Mouse (Mus musculus) liver, embryonic 15.5 days (tissue): ENCODE measurements around the gene Atp2b4. TPM values are rescaled to one million over a fixed set of nuclear protein-coding genes. Genes with fewer than 3 reads are reported as not detected.

ENCODE experiments used
- ATAC-seq: fragments of 200-750 bp; cut with Nextera tagmentation; 2 replicates; pipeline ENCODE4 v1.8.0; 2017; ENCODE audit warnings: moderate number of reproducible peaks, mild to moderate bottlenecking, moderate library complexity; ENCODE audit not compliant: insufficient read depth
- H3K27ac ChIP-seq: fragments of 300-500 bp; sonication (generic); replicated peaks from 2 replicates; pipeline ENCODE4 v1.5.1; 2015; ENCODE audit warnings: mild to moderate bottlenecking, inconsistent platforms
- H3K27me3 ChIP-seq: fragments of 300-500 bp; sonication (generic); 2 replicates; pipeline ENCODE4 v1.6.1; 2015; ENCODE audit warnings: mild to moderate bottlenecking, inconsistent platforms
- H3K36me3 ChIP-seq: fragments of 300-500 bp; sonication (generic); replicated peaks from 2 replicates; pipeline ENCODE4 v1.6.1; 2015; ENCODE audit warnings: moderate library complexity, mild to moderate bottlenecking, inconsistent platforms
- H3K4me1 ChIP-seq: fragments of 300-500 bp; sonication (generic); replicated peaks from 2 replicates; pipeline ENCODE4 v1.6.1; 2015; ENCODE audit warnings: inconsistent platforms
- H3K4me2 ChIP-seq: fragments of 300-500 bp; sonication (generic); 2 replicates; pipeline ENCODE4 v1.6.1; 2015; ENCODE audit warnings: moderate library complexity, mild to moderate bottlenecking, inconsistent platforms
- H3K4me3 ChIP-seq: fragments of 300-500 bp; sonication (generic); replicated peaks from 2 replicates; pipeline ENCODE4 v1.5.1; 2015; ENCODE audit warnings: mild to moderate bottlenecking, inconsistent platforms
- H3K9ac ChIP-seq: fragments of 300-500 bp; sonication (generic); 2 replicates; pipeline ENCODE4 v1.6.1; 2015; ENCODE audit warnings: moderate library complexity, mild to moderate bottlenecking, inconsistent platforms
- H3K9me3 ChIP-seq: fragments of 300-500 bp; sonication (generic); replicated peaks from 2 replicates; pipeline ENCODE4 v1.6.1; 2016; ENCODE audit warnings: inconsistent platforms
- WGBS: fragments of 180-500 bp; shearing (Covaris S2); methylation state at CpG from one replicate; pipeline ENCODE4 v1.1.7; 2015; ENCODE audit warnings: mixed read lengths; ENCODE audit not compliant: insufficient replicate concordance; 5-methylcytosine and 5-hydroxymethylcytosine counted together
- polyA plus RNA-seq: library from polyadenylated mRNA; unstranded; fragments of >200 nt; fragmentation: Nextera tagmentation; extraction: Ambion mirVana; gene quantifications from 2 replicates; pipeline ENCODE4 v1.2.1, GENCODE M21; 2015

The Atp2b4 gene
- polyA plus RNA-seq, 1 experiment from 2014 or later = 37.6 TPM

DNA sequence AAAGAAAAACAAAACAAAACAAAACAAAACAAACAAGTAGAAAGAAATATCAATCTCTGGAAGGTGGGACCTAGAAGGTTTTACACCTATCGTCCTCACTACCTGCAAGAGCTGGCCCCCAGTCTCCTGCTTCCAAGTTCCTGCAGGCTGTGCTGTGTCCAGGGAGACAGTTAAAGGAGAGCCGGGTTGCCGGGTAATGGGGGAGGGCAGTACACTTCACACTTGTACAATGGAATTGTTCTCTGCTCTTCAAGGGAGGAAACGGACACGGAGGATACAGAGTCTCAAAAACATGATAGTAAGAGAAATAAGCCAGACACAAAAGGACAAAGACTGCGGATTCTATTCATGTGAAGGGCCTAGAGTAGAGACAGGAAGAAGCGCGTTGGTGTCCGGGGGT, 28.3 kb downstream of the Atp2b4 start:
- no peak for ATAC-seq
- Histone ChIP-seq H3K4me2 (no peak overlapping the region), H3K4me3 (no peak overlapping the region), H3K4me1 (peaks cover 38% of the 10 kb centered on the region), H3K9ac (no peak overlapping the region), H3K36me3 (peaks cover 90% of the 10 kb centered on the region), H3K9me3 (no peaks in the 10 kb centered on the region), H3K27me3 (no peaks in the 10 kb centered on the region), H3K27ac (no peak overlapping the region; the same call in 1 of the 2 replicates)
- 81% methylated on average over 9 of the region's 9 CpGs for WGBS

DNA sequence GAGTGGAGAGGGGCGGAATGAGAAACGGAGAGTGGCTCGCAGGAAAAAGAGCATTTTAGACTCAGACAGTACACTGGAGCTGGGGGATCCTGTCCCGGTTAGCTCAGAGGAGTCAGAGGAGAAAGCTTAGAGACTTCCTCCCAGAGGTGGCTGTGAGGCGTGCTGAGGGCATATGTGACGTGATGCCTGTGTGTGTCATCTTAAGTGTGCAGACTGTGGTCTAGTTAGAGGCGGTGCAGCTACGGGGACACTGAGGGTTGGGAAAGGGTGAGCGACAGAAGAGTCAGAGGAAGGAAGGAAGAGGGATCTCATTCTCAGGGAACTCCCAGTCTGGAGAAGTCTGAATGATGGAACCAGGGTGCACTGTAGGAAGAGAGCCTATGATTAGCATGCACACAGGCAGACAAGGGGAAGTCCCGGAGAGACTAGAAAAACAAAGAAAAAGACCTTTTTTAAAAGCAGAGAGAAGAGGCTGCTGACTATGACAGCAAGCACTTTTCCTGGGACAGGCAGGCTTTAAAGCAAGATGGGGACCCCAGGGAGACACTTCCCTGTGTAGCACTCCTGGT, 28.9 kb downstream of the Atp2b4 start:
- ATAC-seq = peak; percentile 36; the same call in 1 of the 2 replicates
- peaks cover 90% of the 10 kb centered on the region for H3K36me3 ChIP-seq
- 65% methylated on average over 10 of the region's 10 CpGs for WGBS
- H3K4me1 ChIP-seq = peaks cover 33% of the 10 kb centered on the region
- no peaks in the 10 kb centered on the region for H3K27me3 ChIP-seq
- H3K9ac ChIP-seq = no peak overlapping the region; the same call in 1 of the 2 replicates
- H3K27ac ChIP-seq = peak overlapping the region; percentile 1; the same call in 1 of the 2 replicates
- no peak overlapping the region for H3K4me3 ChIP-seq
- H3K9me3 ChIP-seq = no peaks in the 10 kb centered on the region
- no peak overlapping the region for H3K4me2 ChIP-seq

DNA sequence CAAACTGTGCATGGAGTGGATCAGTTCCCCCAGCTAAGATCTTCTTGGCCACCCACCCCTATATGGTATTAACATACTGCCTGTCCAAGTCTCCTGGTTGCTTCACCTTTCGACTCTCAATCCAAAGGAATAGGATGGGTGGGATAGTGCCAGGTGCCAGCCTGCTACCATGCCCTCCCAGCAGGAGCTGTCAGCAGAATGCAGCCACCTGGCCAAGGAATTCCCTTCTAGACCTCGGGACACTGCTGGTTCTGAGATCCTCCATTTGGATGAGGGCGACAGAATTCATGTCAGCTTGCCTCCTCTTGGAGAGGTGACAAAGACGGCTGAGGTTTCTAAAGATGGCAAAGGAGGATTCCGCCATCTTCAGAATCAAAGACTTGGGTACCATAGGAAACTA, 32.8 kb downstream of the Atp2b4 start:
- H3K4me3 ChIP-seq = no peak overlapping the region
- ATAC-seq = no peak
- 87% methylated on average over 5 of the region's 5 CpGs for WGBS
- no peak overlapping the region for H3K27ac ChIP-seq
- peaks cover 99% of the 10 kb centered on the region for H3K36me3 ChIP-seq
- H3K9ac ChIP-seq = no peak overlapping the region
- no peaks in the 10 kb centered on the region for H3K27me3 ChIP-seq
- H3K4me2 ChIP-seq = no peak overlapping the region
- H3K9me3 ChIP-seq = no peaks in the 10 kb centered on the region
- peaks cover 47% of the 10 kb centered on the region for H3K4me1 ChIP-seq

DNA sequence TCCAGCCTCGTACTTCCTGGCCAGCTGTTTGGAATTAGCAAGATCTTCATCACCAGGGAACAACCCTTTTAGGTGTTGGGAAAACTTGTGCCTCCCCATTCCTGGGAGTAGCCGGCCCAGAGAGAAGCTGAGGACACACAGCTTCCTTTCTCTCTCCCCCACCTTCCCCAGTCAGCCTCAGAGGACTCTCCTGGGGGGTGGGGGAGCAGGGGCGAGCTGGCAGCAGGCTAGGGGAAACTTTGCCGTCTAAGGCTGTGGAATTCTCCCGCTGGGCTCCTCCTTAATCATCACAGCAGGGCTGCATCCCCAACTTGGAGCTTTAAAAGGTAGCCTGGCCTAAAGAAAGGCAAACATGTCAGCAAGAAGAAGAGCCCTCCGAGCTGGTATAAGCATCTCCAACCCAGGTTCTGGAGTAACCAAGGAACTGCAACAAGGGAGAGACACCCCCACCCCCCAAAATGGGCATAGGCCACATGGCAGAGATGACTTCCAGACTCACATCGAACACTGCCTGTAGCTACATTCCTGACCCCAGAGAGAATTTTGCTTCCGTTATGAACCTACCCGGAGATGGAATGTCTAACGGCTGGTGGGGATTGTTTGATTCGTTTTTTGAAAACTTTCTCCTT, 33.8 kb downstream of the Atp2b4 start:
- H3K4me3 ChIP-seq = no peak overlapping the region
- no peak overlapping the region for H3K27ac ChIP-seq
- 73% methylated on average over 11 of the region's 11 CpGs for WGBS
- no peaks in the 10 kb centered on the region for H3K9me3 ChIP-seq
- H3K4me2 ChIP-seq = no peak overlapping the region
- no peak for ATAC-seq
- H3K27me3 ChIP-seq = no peaks in the 10 kb centered on the region
- peaks cover 100% of the 10 kb centered on the region for H3K36me3 ChIP-seq
- H3K9ac ChIP-seq = no peak overlapping the region
- peaks cover 44% of the 10 kb centered on the region for H3K4me1 ChIP-seq

DNA sequence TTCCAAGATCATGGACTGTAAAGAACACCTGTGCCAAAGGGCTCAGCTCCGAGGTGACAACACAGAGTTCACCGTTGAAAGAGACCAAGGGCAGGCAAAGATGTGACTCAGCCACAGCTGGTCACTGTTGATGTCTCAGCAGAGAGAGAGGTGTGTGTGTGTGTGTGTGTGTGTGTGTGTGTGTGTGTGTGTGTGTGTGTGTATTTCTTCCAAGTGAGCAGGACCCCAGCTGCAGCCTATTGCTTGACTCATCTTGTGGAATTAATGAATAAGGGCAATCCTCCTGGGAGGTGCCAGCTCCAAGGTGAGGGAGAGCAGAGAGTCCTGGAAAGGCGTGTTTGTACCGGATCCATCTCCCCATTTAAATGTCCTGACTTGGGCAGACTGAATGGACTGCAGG, 35.5 kb downstream of the Atp2b4 start:
- Histone ChIP-seq H3K4me3 (no peak overlapping the region), H3K9ac (no peak overlapping the region), H3K27ac (no peak overlapping the region), H3K4me2 (no peak overlapping the region), H3K4me1 (peaks cover 48% of the 10 kb centered on the region), H3K27me3 (no peaks in the 10 kb centered on the region), H3K36me3 (peaks cover 98% of the 10 kb centered on the region), H3K9me3 (no peaks in the 10 kb centered on the region)
- WGBS = 78% methylated on average over 4 of the region's 4 CpGs
- ATAC-seq = no peak

DNA sequence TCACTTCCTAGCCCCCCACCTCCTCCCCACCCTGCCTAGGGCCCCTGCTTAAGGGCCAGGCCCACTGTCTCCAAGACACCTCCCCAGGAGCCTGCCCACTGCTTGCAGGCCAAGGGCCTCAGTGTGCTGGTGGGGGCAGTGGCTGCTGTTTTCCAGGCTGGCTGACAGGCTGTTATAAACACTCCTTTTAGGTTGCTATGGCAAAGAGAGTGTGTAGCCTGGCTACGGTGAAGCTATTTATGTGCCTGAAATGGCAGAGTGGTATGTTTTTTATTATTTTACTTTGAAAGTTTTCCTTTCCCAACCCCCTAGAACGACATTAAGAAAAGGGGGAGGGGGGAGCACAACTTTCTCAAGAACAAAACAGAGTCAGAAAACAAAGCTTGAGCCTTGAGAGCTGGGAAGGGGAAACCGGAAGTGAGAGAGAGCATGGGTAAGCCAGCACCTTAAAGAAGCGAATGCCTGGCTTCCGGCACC, 37.9 kb downstream of the Atp2b4 start:
- Histone ChIP-seq H3K4me1 (peaks cover 63% of the 10 kb centered on the region), H3K4me2 (no peak overlapping the region), H3K27ac (no peak overlapping the region), H3K36me3 (peaks cover 92% of the 10 kb centered on the region), H3K27me3 (no peaks in the 10 kb centered on the region), H3K9ac (no peak overlapping the region), H3K9me3 (no peaks in the 10 kb centered on the region), H3K4me3 (no peak overlapping the region)
- ATAC-seq = no peak
- 81% methylated on average over 5 of the region's 5 CpGs for WGBS

DNA sequence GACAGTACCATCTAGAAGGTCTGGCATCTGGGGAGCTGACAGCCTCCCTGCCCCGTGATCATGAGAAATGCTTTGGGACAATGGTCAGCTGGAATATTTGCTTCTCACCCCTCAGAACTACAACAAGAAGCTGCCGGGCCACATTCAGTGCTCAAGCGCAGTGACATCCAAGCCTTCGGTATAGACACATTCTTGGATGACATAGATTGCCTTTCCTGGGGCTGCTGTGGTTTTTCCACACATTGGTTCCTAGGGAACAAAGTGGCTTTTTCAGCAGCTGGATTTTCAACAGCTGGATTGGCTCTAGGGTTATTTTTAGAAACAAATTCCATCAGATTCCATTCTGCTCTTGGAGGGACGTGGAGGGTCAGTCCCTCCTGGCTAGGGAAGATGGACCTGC, 39.6 kb downstream of the Atp2b4 start:
- H3K9me3 ChIP-seq = no peaks in the 10 kb centered on the region
- no peak overlapping the region for H3K27ac ChIP-seq
- H3K4me2 ChIP-seq = no peak overlapping the region
- peaks cover 71% of the 10 kb centered on the region for H3K4me1 ChIP-seq
- 80% methylated on average over 5 of the region's 5 CpGs for WGBS
- H3K36me3 ChIP-seq = peaks cover 91% of the 10 kb centered on the region
- no peak overlapping the region for H3K4me3 ChIP-seq
- no peak for ATAC-seq
- no peaks in the 10 kb centered on the region for H3K27me3 ChIP-seq
- H3K9ac ChIP-seq = no peak overlapping the region

DNA sequence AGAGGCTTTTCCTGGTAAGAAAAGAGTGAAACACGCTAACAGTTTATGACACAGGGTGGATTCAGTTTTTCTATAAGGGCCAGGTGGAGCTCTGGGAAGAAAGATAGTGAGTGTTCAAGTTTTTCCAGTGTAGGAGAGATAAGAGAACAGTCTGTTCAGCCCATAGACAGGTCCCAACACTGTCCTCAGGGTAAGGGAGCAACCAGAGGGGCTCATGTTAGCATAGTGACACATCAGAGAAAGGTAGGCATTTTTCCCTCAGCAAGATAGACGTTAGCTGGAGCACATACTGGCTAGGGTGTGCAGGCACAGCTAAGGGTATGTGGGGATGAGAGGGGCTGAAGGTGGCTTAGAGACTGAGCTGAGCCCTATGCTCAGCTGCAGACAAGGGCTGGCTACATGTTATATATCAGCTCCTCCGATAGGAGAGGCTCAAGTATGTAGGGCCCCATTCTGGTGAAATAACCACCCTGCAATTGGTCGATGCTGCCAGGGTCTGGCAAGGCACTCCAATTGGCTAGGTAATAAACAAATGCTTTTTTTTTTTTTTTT, 46.4 kb downstream of the Atp2b4 start:
- Histone ChIP-seq H3K9ac (peak overlapping the region; percentile 33), H3K4me1 (peaks cover 91% of the 10 kb centered on the region), H3K27ac (peak overlapping the region; percentile 94), H3K36me3 (peaks cover 69% of the 10 kb centered on the region), H3K4me2 (peak overlapping the region; percentile 71), H3K27me3 (no peaks in the 10 kb centered on the region), H3K9me3 (no peaks in the 10 kb centered on the region), H3K4me3 (peak overlapping the region; percentile 36)
- peak; percentile 98 for ATAC-seq
- 19% methylated on average over 4 of the region's 4 CpGs for WGBS

DNA sequence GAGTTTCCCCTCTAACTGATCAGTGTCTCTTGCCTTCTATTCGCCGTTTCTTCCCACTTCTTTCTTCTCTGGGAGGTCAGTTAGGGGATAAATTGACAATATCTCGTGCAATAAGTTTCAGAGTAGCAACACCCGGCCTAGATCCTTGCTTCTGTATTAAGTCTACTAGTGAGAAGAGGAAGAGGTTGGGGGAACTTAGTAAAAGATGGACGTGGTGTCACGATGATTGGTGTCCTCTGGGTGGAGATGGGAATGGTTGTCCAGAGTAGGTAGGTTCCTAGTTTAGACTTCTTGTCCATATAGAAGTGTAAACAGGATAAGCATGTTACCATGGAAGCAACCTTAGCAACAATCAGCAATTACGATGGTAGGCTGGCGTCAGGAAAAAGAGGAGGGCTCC, 47.5 kb downstream of the Atp2b4 start:
- Histone ChIP-seq H3K9me3 (no peaks in the 10 kb centered on the region), H3K9ac (0 out of 2 replicates have a peak overlapping the region, but pooled peaks have one; percentile 33), H3K4me1 (peaks cover 93% of the 10 kb centered on the region), H3K27me3 (no peaks in the 10 kb centered on the region), H3K4me2 (peak overlapping the region; percentile 71), H3K4me3 (0 out of 2 replicates have a peak overlapping the region, but pooled peaks have one; percentile 36), H3K27ac (peak overlapping the region; percentile 94), H3K36me3 (peaks cover 72% of the 10 kb centered on the region)
- WGBS = 70% methylated on average over 8 of the region's 8 CpGs
- no peak for ATAC-seq

DNA sequence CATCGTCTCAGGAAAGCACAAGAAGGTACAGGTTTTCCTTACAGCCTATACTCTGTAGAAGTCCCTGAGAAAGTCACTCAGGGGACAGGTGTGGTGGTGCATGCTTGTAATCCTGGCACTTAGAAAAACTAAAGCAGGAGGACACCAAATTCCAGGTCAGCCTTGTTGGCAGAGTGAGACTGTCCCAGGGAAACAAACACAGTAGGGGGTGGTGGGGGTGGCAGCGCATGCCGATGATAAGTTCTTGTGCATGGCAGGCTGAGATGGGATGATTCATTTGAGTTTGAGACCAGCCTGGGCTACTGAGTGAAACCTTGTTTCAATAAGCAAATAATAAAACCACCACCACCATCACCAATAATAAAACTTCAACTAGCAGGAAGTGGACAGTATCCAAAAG, 49.2 kb downstream of the Atp2b4 start:
- no peaks in the 10 kb centered on the region for H3K27me3 ChIP-seq
- 0 out of 2 replicates have a peak overlapping the region, but pooled peaks have one; percentile 3 for H3K27ac ChIP-seq
- no peak overlapping the region for H3K9ac ChIP-seq
- no peak overlapping the region for H3K4me3 ChIP-seq
- WGBS = 79% methylated on average over 3 of the region's 3 CpGs
- no peak overlapping the region for H3K4me2 ChIP-seq
- ATAC-seq = no peak
- H3K9me3 ChIP-seq = no peaks in the 10 kb centered on the region
- peaks cover 89% of the 10 kb centered on the region for H3K4me1 ChIP-seq
- H3K36me3 ChIP-seq = peaks cover 74% of the 10 kb centered on the region

DNA sequence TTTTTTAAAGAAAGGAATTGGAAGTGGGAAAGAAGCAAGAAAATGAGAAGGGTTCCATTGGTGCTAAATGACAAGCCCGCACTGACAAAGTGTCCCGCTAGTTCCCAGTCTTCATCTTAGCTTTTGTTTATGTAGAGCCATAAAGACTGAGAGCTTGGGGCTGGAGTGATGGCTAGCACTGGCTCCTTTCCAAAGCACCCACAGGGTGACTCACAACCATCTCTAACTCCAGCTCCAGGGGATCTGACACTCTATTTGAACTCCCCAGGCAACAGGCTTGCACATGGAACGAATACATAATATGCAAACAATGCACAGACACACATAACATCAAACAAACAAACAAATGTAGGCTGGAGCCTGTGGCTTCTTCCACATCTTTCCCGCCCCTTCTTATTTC, 50.9 kb downstream of the Atp2b4 start:
- H3K27ac ChIP-seq = no peak overlapping the region
- WGBS = 91% methylated on average over 4 of the region's 4 CpGs
- ATAC-seq = no peak
- H3K27me3 ChIP-seq = no peaks in the 10 kb centered on the region
- H3K9me3 ChIP-seq = no peaks in the 10 kb centered on the region
- peaks cover 91% of the 10 kb centered on the region for H3K4me1 ChIP-seq
- no peak overlapping the region for H3K9ac ChIP-seq
- H3K36me3 ChIP-seq = peaks cover 86% of the 10 kb centered on the region
- no peak overlapping the region for H3K4me2 ChIP-seq
- no peak overlapping the region for H3K4me3 ChIP-seq
